Mouse (Mus musculus): ENCODE measurements around the gene Tmem190.

DNA sequence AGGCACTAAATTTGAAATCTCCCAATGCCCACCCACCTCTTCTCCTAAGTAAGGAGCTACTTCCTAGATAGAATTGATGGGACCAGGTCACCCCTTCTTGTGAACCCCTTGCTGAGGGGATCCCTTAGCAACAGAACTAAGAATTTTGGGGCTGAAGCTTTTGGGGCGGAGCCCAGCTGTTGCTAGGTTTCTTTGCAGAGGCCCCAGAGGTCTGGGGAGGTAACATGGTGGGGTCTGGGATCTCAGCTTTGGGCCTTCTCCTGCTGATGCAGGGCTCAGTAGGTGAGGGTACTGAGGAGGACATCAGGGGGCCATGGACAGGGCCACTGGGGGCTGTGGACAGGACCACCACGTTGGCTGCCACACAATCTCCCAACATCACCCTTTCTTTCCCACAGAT is at the start of gene Tmem190, which contains the start of gene Il11:
- TF ChIP-seq CTCF (IDR thresholded peaks at IDR 0.05; ENCODE audit: borderline replicate concordance, control insufficient read depth, extremely low read depth, insufficient read depth, low read length, poor library complexity), result no peak
- TF ChIP-seq POLR2A (IDR thresholded peaks at IDR 0.05; ENCODE audit: control insufficient read depth, extremely low read depth, insufficient read depth, low read length, poor library complexity), result no peak
